Mouse (Mus musculus) stomach, postnatal 0 days (tissue): ENCODE measurements around the gene 4930415O20Rik. TPM values are rescaled to one million over a fixed set of nuclear protein-coding genes. Genes with fewer than 3 reads are reported as not detected.

Experiments
- ATAC-seq: fragments of 200-750 bp; cut with Nextera tagmentation; 2 replicates; pipeline ENCODE4 v1.8.0; 2017; ENCODE audit not compliant: low FRiP score, low TSS enrichment
- DNase-seq: peaks from one replicate; pipeline ENCODE4 v3.0.0-alpha.2; 2016; ENCODE audit warnings: low spot score
- H3K27ac ChIP-seq: fragments of 300-500 bp; sonication (generic); replicated peaks from 2 replicates; pipeline ENCODE4 v1.5.1; 2014; ENCODE audit warnings: mild to moderate bottlenecking, control low read depth
- H3K27me3 ChIP-seq: fragments of 300-500 bp; sonication (generic); 2 replicates; pipeline ENCODE4 v1.6.1; 2014; ENCODE audit warnings: low read length; ENCODE audit not compliant: control insufficient read depth, insufficient read depth
- H3K36me3 ChIP-seq: fragments of 300-500 bp; sonication (generic); 2 replicates; pipeline ENCODE4 v1.6.1; 2014; ENCODE audit warnings: low read length, mixed read lengths; ENCODE audit not compliant: control insufficient read depth, insufficient read depth
- H3K4me1 ChIP-seq: fragments of 300-500 bp; sonication (generic); replicated peaks from 2 replicates; pipeline ENCODE4 v1.6.1; 2014; ENCODE audit warnings: antibody characterized with exemption; ENCODE audit not compliant: control insufficient read depth, insufficient read depth
- H3K4me2 ChIP-seq: fragments of 300-500 bp; sonication (generic); replicated peaks from 2 replicates; pipeline ENCODE4 v1.6.1; 2014; ENCODE audit warnings: low read depth, mild to moderate bottlenecking, control low read depth, moderate library complexity
- H3K4me3 ChIP-seq: fragments of 300-500 bp; sonication (generic); 2 replicates; pipeline ENCODE4 v1.5.1; 2014; ENCODE audit warnings: low read depth, low read length, control low read depth
- H3K9ac ChIP-seq: fragments of 300-500 bp; sonication (generic); 2 replicates; pipeline ENCODE4 v1.6.1; 2014; ENCODE audit warnings: mild to moderate bottlenecking, low read length, control low read depth, mixed read lengths
- H3K9me3 ChIP-seq: fragments of 300-500 bp; sonication (generic); 2 replicates; pipeline ENCODE4 v1.6.1; 2016; ENCODE audit warnings: low read length; ENCODE audit not compliant: control insufficient read depth
- CTCF ChIP-seq: IDR thresholded peaks from 2 replicates; pipeline ENCODE4 v1.5.1; 2016; ENCODE audit warnings: antibody characterized with exemption, low read depth, mild to moderate bottlenecking, moderate library complexity
- EP300 ChIP-seq: optimal IDR thresholded peaks from 2 replicates; pipeline ENCODE3; 2016; ENCODE audit warnings: antibody characterized with exemption
- WGBS: fragments of 180-500 bp; shearing (Covaris S2); extraction: QIAGEN DNeasy Blood & Tissue Kit; methylation state at CpG from one replicate; pipeline ENCODE4 v1.1.7; 2014; 5-methylcytosine and 5-hydroxymethylcytosine counted together
- polyA plus RNA-seq: library from polyadenylated mRNA; unstranded; fragments of >200 nt; fragmentation: Nextera tagmentation; extraction: Ambion mirVana; gene quantifications from 2 replicates; pipeline ENCODE4 v1.2.1, GENCODE M21; 2015

The 4930415O20Rik gene
- polyA plus RNA-seq, 1 experiment from 2014 or later = 0.36 TPM

GRCm38 (mm10) chr15:98614551-98614950 is 43.7 kb downstream of the 4930415O20Rik start:
- Histone ChIP-seq H3K4me1 (no peaks in the 10 kb centered on the region; the same call in 1 of the 2 replicates), H3K4me3 (no peak overlapping the region), H3K9me3 (no peaks in the 10 kb centered on the region), H3K36me3 (no peaks in the 10 kb centered on the region), H3K27me3 (no peaks in the 10 kb centered on the region), H3K4me2 (no peak overlapping the region), H3K27ac (no peak overlapping the region; the same call in 1 of the 2 replicates), H3K9ac (peak overlapping the region; percentile 43; the same call in 1 of the 2 replicates)
- TF ChIP-seq EP300 (no peak), CTCF (no peak)
- WGBS = 41% methylated on average over 9 of the region's 9 CpGs
- no peak for DNase-seq
- ATAC-seq = no peak

- no peaks in the 10 kb centered on the region for H3K9me3 ChIP-seq
- H3K4me3 ChIP-seq = no peak overlapping the region
- TF ChIP-seq EP300 (no peak), CTCF (peak; percentile 11; the same call in 1 of the 2 replicates)
- ATAC-seq (peak; percentile 25; the same call in 1 of the 2 replicates), DNase-seq (no peak)
- peak overlapping the region; percentile 5; the same call in 1 of the 2 replicates for H3K27ac ChIP-seq
- no peaks in the 10 kb centered on the region for H3K36me3 ChIP-seq
- H3K27me3 ChIP-seq = no peaks in the 10 kb centered on the region
- H3K4me1 ChIP-seq = no peaks in the 10 kb centered on the region; the same call in 1 of the 2 replicates
- H3K4me2 ChIP-seq = no peak overlapping the region
- no peak overlapping the region; the same call in 1 of the 2 replicates for H3K9ac ChIP-seq
- 55% methylated on average over 6 of the region's 6 CpGs for WGBS
Observed at GRCm38 (mm10) chr15:98614971-98615370, 44.2 kb downstream of the 4930415O20Rik start.

GRCm38 (mm10) chr15:98615751-98616150 is 44.9 kb downstream of the 4930415O20Rik start:
- WGBS = 71% methylated on average over 6 of the region's 6 CpGs
- Histone ChIP-seq H3K27ac (no peak overlapping the region), H3K4me3 (no peak overlapping the region), H3K4me2 (no peak overlapping the region), H3K4me1 (no peaks in the 10 kb centered on the region; the same call in 1 of the 2 replicates), H3K27me3 (no peaks in the 10 kb centered on the region), H3K9me3 (no peaks in the 10 kb centered on the region), H3K36me3 (no peaks in the 10 kb centered on the region), H3K9ac (no peak overlapping the region)
- DNase-seq (peak; percentile 14), ATAC-seq (no peak)
- no peak for TF ChIP-seq CTCF
- no peak for TF ChIP-seq EP300

GRCm38 (mm10) chr15:98616362-98617175 is 45.8 kb downstream of the 4930415O20Rik start:
- Histone ChIP-seq H3K4me1 (no peaks in the 10 kb centered on the region; the same call in 1 of the 2 replicates), H3K4me3 (no peak overlapping the region), H3K9ac (no peak overlapping the region), H3K36me3 (no peaks in the 10 kb centered on the region), H3K9me3 (no peaks in the 10 kb centered on the region), H3K27me3 (no peaks in the 10 kb centered on the region), H3K4me2 (no peak overlapping the region), H3K27ac (no peak overlapping the region)
- WGBS = 40% methylated on average over 20 of the region's 20 CpGs
- ATAC-seq (peak; percentile 76), DNase-seq (peak; percentile 44)
- TF ChIP-seq CTCF (no peak), EP300 (no peak)

DNA sequence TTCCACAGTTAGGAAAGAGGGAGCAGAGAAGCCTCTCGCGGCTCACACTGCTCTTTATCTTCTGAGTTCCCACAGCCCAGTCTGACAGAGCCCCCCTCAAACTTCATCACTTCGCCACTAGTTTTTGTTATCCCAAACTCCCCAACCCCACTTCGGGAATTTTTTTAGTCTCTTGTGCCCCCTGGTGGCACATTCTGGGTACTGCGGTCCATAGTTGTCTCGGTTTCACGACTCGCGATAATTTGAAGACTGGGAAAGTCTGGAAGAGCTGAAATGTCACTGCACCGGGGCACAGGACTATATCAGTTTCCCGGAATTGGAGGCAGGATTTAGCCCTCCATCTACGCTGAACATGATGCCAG is 46.4 kb downstream of the 4930415O20Rik start:
- Histone ChIP-seq H3K9ac (no peak overlapping the region), H3K27me3 (no peaks in the 10 kb centered on the region), H3K4me3 (no peak overlapping the region), H3K27ac (no peak overlapping the region), H3K36me3 (no peaks in the 10 kb centered on the region), H3K4me2 (no peak overlapping the region), H3K9me3 (no peaks in the 10 kb centered on the region), H3K4me1 (no peaks in the 10 kb centered on the region; the same call in 1 of the 2 replicates)
- ATAC-seq = peak; percentile 43
- peak; percentile 85 for DNase-seq
- WGBS = 0% methylated on average over 12 of the region's 12 CpGs
- TF ChIP-seq EP300 (no peak), CTCF (peak; percentile 91)

DNA sequence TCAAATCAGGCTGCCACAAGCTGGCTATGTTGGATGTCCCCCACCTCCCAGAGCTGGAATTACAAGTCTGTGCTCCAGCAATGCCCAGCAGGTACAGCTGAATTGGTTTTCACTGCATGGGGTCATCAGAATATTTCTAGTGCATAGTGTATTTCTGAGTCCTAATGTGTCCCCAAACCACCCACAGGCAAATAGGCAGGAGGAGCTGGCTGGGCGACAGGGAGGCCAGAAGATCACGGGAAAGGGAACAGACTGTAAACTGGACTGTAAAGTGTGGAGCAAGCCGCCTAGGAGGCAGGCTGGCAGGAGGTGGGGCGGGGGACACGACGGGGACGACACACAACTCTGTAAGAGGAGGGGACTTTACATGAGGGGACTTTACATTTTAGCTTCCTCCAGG is 51.4 kb downstream of the 4930415O20Rik start:
- no peaks in the 10 kb centered on the region for H3K27me3 ChIP-seq

More for the DNA sequence above, 51.4 kb downstream of the 4930415O20Rik start:
- 19% methylated on average over 7 of the region's 7 CpGs for WGBS
- ATAC-seq (no peak), DNase-seq (peak; percentile 12)
- Histone ChIP-seq H3K4me3 (no peak overlapping the region), H3K36me3 (no peaks in the 10 kb centered on the region), H3K4me1 (no peaks in the 10 kb centered on the region), H3K9ac (no peak overlapping the region), H3K4me2 (no peak overlapping the region), H3K27ac (no peak overlapping the region), H3K9me3 (no peaks in the 10 kb centered on the region)
- TF ChIP-seq CTCF (no peak), EP300 (no peak)
